Mouse (Mus musculus) CH12.LX (cell line): Measurements from ENCODE around the gene Gm4778.
"Not testable (repeated sequence)": the region's sequence is repeated elsewhere in the genome, so short reads cannot be mapped to it uniquely, and the experiment has no call there.

Experiments used
- BHLHE40 ChIP-seq: IDR thresholded peaks from 2 replicates; pipeline ENCODE4 v1.6.1; 2011; ENCODE audit warnings: mild to moderate bottlenecking, low read depth, low read length, improper control_type of control experiment
- CTCF ChIP-seq, 2 experiments: IDR thresholded peaks in 1 of 2; conservative IDR thresholded peaks in 1 of 2; 2 replicates each; pipeline ENCODE4 v1.5.1; 2011 to 2012; ENCODE audit warnings: low read depth in 2 of 2, low read length in 2 of 2, improper control_type of control experiment in 1 of 2, inconsistent platforms in 1 of 2, mild to moderate bottlenecking in 1 of 2, moderate library complexity in 1 of 2
- POLR2A ChIP-seq: IDR thresholded peaks from 2 replicates; pipeline ENCODE4 v1.6.1; 2011; ENCODE audit warnings: low read depth, mild to moderate bottlenecking, improper control_type of control experiment, low read length
- TCF12 ChIP-seq: IDR thresholded peaks from 2 replicates; pipeline ENCODE4 v1.6.1; 2014; ENCODE audit warnings: low read depth, mild to moderate bottlenecking, inconsistent platforms, low read length, improper control_type of control experiment

DNA sequence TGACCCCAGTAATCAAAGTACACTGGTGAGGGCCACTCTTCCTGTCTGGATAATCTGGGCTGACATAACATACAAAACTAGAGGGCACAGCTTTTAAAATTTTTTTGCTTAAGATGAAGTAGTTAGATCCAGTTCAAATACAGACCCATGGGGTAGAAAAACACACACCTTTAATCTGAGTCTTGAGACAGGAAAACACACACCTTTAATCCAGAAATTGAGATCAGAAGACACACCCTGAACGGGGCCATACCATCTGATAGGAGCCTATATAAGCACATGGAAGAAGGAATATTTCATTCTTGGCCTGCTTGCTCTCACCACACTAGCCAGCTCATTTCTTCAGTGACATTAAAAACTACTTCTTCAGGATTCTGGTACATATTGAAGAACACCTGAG is at the start of gene Gm4778:
- TF ChIP-seq POLR2A; TCF12; CTCF (conservative IDR thresholded peaks at IDR 0.05 in 1 of 2, IDR thresholded peaks at IDR 0.05 in 1 of 2; ENCODE audit: low read depth in 2 of 2, low read length in 2 of 2); BHLHE40: not testable (repeated sequence)
